9 mouse cellular contexts compared by ENCODE assay signal in genomic region chr12:55473250-55474208, GRCm38 (mm10). TPM values are rescaled to one million over a fixed set of nuclear protein-coding genes. Genes with fewer than 3 reads are reported as not detected.
A peak's percentile ranks its signal among the peaks of the same experiment; 100 is the strongest.
DNase-seq lines count a peak whose midpoint lies in the region; ATAC-seq lines count a peak whose summit lies in the region.
"Had no signal": no experiment of that assay in that cellular context is flagged by ENCODE, and none has a peak within 500 bp of the region (broad histone marks: within the 10 kb centered on the region; RNA-seq: fewer than 3 reads in every experiment).

No protein-coding gene starts in this region.

- no peaks in the 10 kb centered on the region for H3K27me3 ChIP-seq in lung, embryonic 16.5 days (ENCODE audit: control insufficient read depth, insufficient read depth, low read depth, low read length)

- peaks cover 15% of the 10 kb centered on the region for H3K4me1 ChIP-seq in lung, embryonic 16.5 days (replicated peaks; ENCODE audit: control insufficient read depth, insufficient read depth, low read length)

- H3K9ac ChIP-seq in lung, embryonic 16.5 days (ENCODE audit: low read length) = peak overlapping the region; percentile 39; the same call in 1 of the 2 replicates
- H3K9ac ChIP-seq: midbrain, embryonic 12.5 days had no signal

- H3K36me3 ChIP-seq in lung, embryonic 16.5 days (ENCODE audit: control insufficient read depth, insufficient read depth, low read length) = no peaks in the 10 kb centered on the region
- H3K36me3 ChIP-seq: midbrain, embryonic 12.5 days had no signal

- H3K4me3 ChIP-seq in lung, embryonic 16.5 days (ENCODE audit: low read length) = no peak overlapping the region
- H3K4me3 ChIP-seq: midbrain, embryonic 12.5 days had no signal

- peak; percentile 76 for DNase-seq in 416B (ENCODE audit: low read depth)
- peak; percentile 68 for DNase-seq in ZHBTc4 (ENCODE audit: low read depth, low spot score)
- DNase-seq in heart, adult 18-20 months = peak; percentile 88 to 96
- peak; percentile 86 for DNase-seq in kidney, adult 11 months
- DNase-seq in thymus, postnatal 0 days (ENCODE audit: low spot score) = no peak
- DNase-seq in frontal cortex, postnatal 25 days (ENCODE audit: low spot score in 2 of 2) = no peak

- 0 out of 2 replicates have a peak overlapping the region, but pooled peaks have one; percentile 16 for H3K27ac ChIP-seq in lung, embryonic 16.5 days (ENCODE audit: low read length)
- H3K27ac ChIP-seq: midbrain, embryonic 12.5 days had no signal

- peak; percentile 71 for ATAC-seq in lung, embryonic 16.5 days (ENCODE audit: low read depth)
- no peak for ATAC-seq in CD4-positive, CD25-positive, alpha-beta regulatory T cell, adult 4 months

- H3K4me2 ChIP-seq in lung, embryonic 16.5 days (ENCODE audit: low read depth, low read length) = no peak overlapping the region
- H3K4me2 ChIP-seq: midbrain, embryonic 12.5 days had no signal

- H3K9me3 ChIP-seq in lung, embryonic 16.5 days (ENCODE audit: control insufficient read depth, low read length) = no peaks in the 10 kb centered on the region
- H3K9me3 ChIP-seq: midbrain, embryonic 12.5 days had no signal

- 25% methylated on average over 8 of the region's 8 CpGs for WGBS in lung, embryonic 16.5 days

RNA-seq across cellular contexts. Expression of gene Nfkbia, which starts 18.9 kb away (rescaled TPM):
- total RNA-seq in heart, adult 18-20 months (2021) = 10 to 100 TPM; 59.5 to 74.3 TPM
- 130 and 136 TPM in 2 replicates for polyA plus RNA-seq in lung, embryonic 16.5 days (2015; fragmentation: Nextera tagmentation; extraction: Ambion mirVana)
- polyA plus RNA-seq in CD4-positive, CD25-positive, alpha-beta regulatory T cell, adult 4 months (2017; shearing (Covaris generic)) = 100 to 1,000 TPM; 643 to 660 TPM
- 296 and 339 TPM in 2 replicates for polyA plus RNA-seq in thymus, postnatal 0 days (2015; fragmentation: Nextera tagmentation; extraction: Ambion mirVana)

Comparison
In these comparisons a context has a peak if more than half of its experiments do, and no peak if none do; other contexts are left out.
1. DNase-seq: peak in 416B (single experiment), ZHBTc4 (single experiment), heart, adult 18-20 months (2 of 2) and kidney, adult 11 months (single experiment); none in thymus, postnatal 0 days (single experiment) and frontal cortex, postnatal 25 days (0 of 2).